Mouse (Mus musculus): ENCODE results near the gene Phtf1. TPM values are rescaled to one million over a fixed set of nuclear protein-coding genes. Genes with fewer than 3 reads are reported as not detected.
A peak's percentile ranks its signal among the peaks of the same experiment; 100 is the strongest.

Gene Phtf1
- polyA plus RNA-seq (2012; fragmentation: generic; extraction: Trizol) = 5.5 TPM

GRCm38 (mm10) chr3:103967861-103968691 lies at the start of gene Phtf1:
Gene Phtf1 (plus strand): TSS chr3:103968110.
- H3K4me2 ChIP-seq (ENCODE audit: low read depth) = peak within 1 kb of the TSS; percentile 93
- H3K36me3 ChIP-seq (ENCODE audit: control insufficient read depth, insufficient read depth) = peaks cover 14% of the 10 kb centered on the region
- no peaks in the 10 kb centered on the region for H3K27me3 ChIP-seq (ENCODE audit: control insufficient read depth, insufficient read depth, insufficient read length)
- H3K79me2 ChIP-seq (ENCODE audit: control insufficient read depth, insufficient read depth) = peaks cover 13% of the 10 kb centered on the region
- H3ac ChIP-seq (ENCODE audit: control insufficient read depth, insufficient read length) = peak within 1 kb of the TSS; percentile 42
- TF ChIP-seq POLR2AphosphoS2 (IDR thresholded peaks at IDR 0.05; ENCODE audit: insufficient read length, low read depth) (peak; percentile 93), POLR2A (IDR thresholded peaks at IDR 0.05; ENCODE audit: insufficient read length, low read depth) (peak; percentile 80), SRF (IDR thresholded peaks at IDR 0.05; ENCODE audit: control insufficient read depth, insufficient read length, low read depth) (no peak)
- peak within 1 kb of the TSS; percentile 67 for H3K4me3 ChIP-seq

- Histone ChIP-seq H3K27me3 (ENCODE audit: control insufficient read depth, insufficient read depth, insufficient read length) (no peaks in the 10 kb centered on the region), H3K36me3 (ENCODE audit: control insufficient read depth, insufficient read depth) (peaks cover 6% of the 10 kb centered on the region), H3K4me3 (no peak overlapping the region), H3K79me2 (ENCODE audit: control insufficient read depth, insufficient read depth) (peaks cover 97% of the 10 kb centered on the region), H3K4me2 (ENCODE audit: low read depth) (no peak overlapping the region), H3ac (ENCODE audit: control insufficient read depth, insufficient read length) (no peak overlapping the region)
- TF ChIP-seq REST (IDR thresholded peaks at IDR 0.05; ENCODE audit: insufficient read depth, insufficient read length) (no peak), CEBPB (IDR thresholded peaks at IDR 0.05; ENCODE audit: insufficient read depth, poor library complexity, severe bottlenecking) (no peak), MYOD1 (IDR thresholded peaks at IDR 0.05; ENCODE audit: control insufficient read depth in 1 of 3, insufficient read length in 2 of 3, low read depth in 2 of 3) (no peak), SRF (IDR thresholded peaks at IDR 0.05; ENCODE audit: control insufficient read depth, insufficient read length, low read depth) (no peak), POLR2A (IDR thresholded peaks at IDR 0.05; ENCODE audit: insufficient read length, low read depth) (no peak), USF1 (IDR thresholded peaks at IDR 0.05; ENCODE audit: low read depth) (no peak), TCF3 (IDR thresholded peaks at IDR 0.05; ENCODE audit: insufficient read length, low read depth) (no peak), POLR2AphosphoS2 (IDR thresholded peaks at IDR 0.05; ENCODE audit: insufficient read length, low read depth) (no peak), E2F4 (IDR thresholded peaks at IDR 0.05; ENCODE audit: insufficient read depth) (no peak), TCF12 (IDR thresholded peaks at IDR 0.05; ENCODE audit: insufficient read depth, poor library complexity, severe bottlenecking) (no peak)
Observed at GRCm38 (mm10) chr3:103920094-103920493, 47.8 kb upstream of the Phtf1 start.

- peaks cover 96% of the 10 kb centered on the region for H3K79me2 ChIP-seq (ENCODE audit: control insufficient read depth, insufficient read depth)
- TF ChIP-seq POLR2A (IDR thresholded peaks at IDR 0.05; ENCODE audit: insufficient read length, low read depth) (no peak), MAX (IDR thresholded peaks at IDR 0.05; ENCODE audit: low read depth) (no peak), POLR2AphosphoS2 (IDR thresholded peaks at IDR 0.05; ENCODE audit: insufficient read length, low read depth) (no peak), REST (IDR thresholded peaks at IDR 0.05; ENCODE audit: insufficient read depth, insufficient read length) (no peak), SRF (IDR thresholded peaks at IDR 0.05; ENCODE audit: control insufficient read depth, insufficient read length, low read depth) (no peak), TCF3 (IDR thresholded peaks at IDR 0.05; ENCODE audit: insufficient read length, low read depth) (no peak), TCF12 (IDR thresholded peaks at IDR 0.05; ENCODE audit: insufficient read depth, poor library complexity, severe bottlenecking) (no peak), MYOD1 (IDR thresholded peaks at IDR 0.05; ENCODE audit: control insufficient read depth in 1 of 3, insufficient read length in 2 of 3, low read depth in 2 of 3) (no peak), MYOG (IDR thresholded peaks at IDR 0.05; ENCODE audit: control insufficient read depth in 1 of 3, insufficient read depth in 1 of 3, insufficient read length in 2 of 3, low read depth in 2 of 3) (no peak)
- no peaks in the 10 kb centered on the region for H3K27me3 ChIP-seq (ENCODE audit: control insufficient read depth, insufficient read depth, insufficient read length)
- peaks cover 15% of the 10 kb centered on the region for H3K36me3 ChIP-seq (ENCODE audit: control insufficient read depth, insufficient read depth)
- H3K4me2 ChIP-seq (ENCODE audit: low read depth) = no peak overlapping the region
- no peak overlapping the region for H3ac ChIP-seq (ENCODE audit: control insufficient read depth, insufficient read length)
- H3K4me3 ChIP-seq = no peak overlapping the region
Observed at GRCm38 (mm10) chr3:103925302-103925701, 42.6 kb upstream of the Phtf1 start.

GRCm38 (mm10) chr3:103927511-103927910 lies 40.4 kb upstream of the Phtf1 start:
- peaks cover 91% of the 10 kb centered on the region for H3K79me2 ChIP-seq (ENCODE audit: control insufficient read depth, insufficient read depth)
- H3ac ChIP-seq (ENCODE audit: control insufficient read depth, insufficient read length) = no peak overlapping the region
- no peak for TF ChIP-seq REST (IDR thresholded peaks at IDR 0.05; ENCODE audit: insufficient read depth, insufficient read length)
- TF ChIP-seq MYOG (IDR thresholded peaks at IDR 0.05; ENCODE audit: control insufficient read depth in 1 of 3, insufficient read depth in 1 of 3, insufficient read length in 2 of 3, low read depth in 2 of 3) = no peak
- TF ChIP-seq USF1 (IDR thresholded peaks at IDR 0.05; ENCODE audit: low read depth) = no peak
- no peak for TF ChIP-seq SRF (IDR thresholded peaks at IDR 0.05; ENCODE audit: control insufficient read depth, insufficient read length, low read depth)
- no peak for TF ChIP-seq MYOD1 (IDR thresholded peaks at IDR 0.05; ENCODE audit: control insufficient read depth in 1 of 3, insufficient read length in 2 of 3, low read depth in 2 of 3)
- no peak for TF ChIP-seq POLR2A (IDR thresholded peaks at IDR 0.05; ENCODE audit: insufficient read length, low read depth)
- no peak for TF ChIP-seq TCF12 (IDR thresholded peaks at IDR 0.05; ENCODE audit: insufficient read depth, poor library complexity, severe bottlenecking)
- no peak for TF ChIP-seq MAX (IDR thresholded peaks at IDR 0.05; ENCODE audit: low read depth)
- TF ChIP-seq POLR2AphosphoS2 (IDR thresholded peaks at IDR 0.05; ENCODE audit: insufficient read length, low read depth) = no peak
- no peak for TF ChIP-seq TCF3 (IDR thresholded peaks at IDR 0.05; ENCODE audit: insufficient read length, low read depth)
- TF ChIP-seq CEBPB (IDR thresholded peaks at IDR 0.05; ENCODE audit: insufficient read depth, poor library complexity, severe bottlenecking) = no peak
- no peak for TF ChIP-seq E2F4 (IDR thresholded peaks at IDR 0.05; ENCODE audit: insufficient read depth)
- no peak overlapping the region for H3K4me2 ChIP-seq (ENCODE audit: low read depth)
- no peak overlapping the region for H3K4me3 ChIP-seq
- H3K36me3 ChIP-seq (ENCODE audit: control insufficient read depth, insufficient read depth) = peaks cover 10% of the 10 kb centered on the region
- no peaks in the 10 kb centered on the region for H3K27me3 ChIP-seq (ENCODE audit: control insufficient read depth, insufficient read depth, insufficient read length)

All from myocyte (in vitro differentiated cells).